Mouse (Mus musculus) cerebellum, postnatal 4 days (tissue): Measurements from ENCODE around the gene Zfp609.

Source experiments
- DNase-seq, 2 experiments: peaks; one replicate each; pipeline ENCODE4 v3.0.0; 2022; ENCODE audit warnings: low spot score in 2 of 2, mixed read lengths in 1 of 2

The Zfp609 gene

GRCm38 (mm10) chr9:65827344-65828015, at the start of gene Zfp609:
Zfp609 (minus strand) TSS chr9:65827564.
- peak; percentile 97 to 99 for DNase-seq

- DNase-seq, result no peak
Observed at GRCm38 (mm10) chr9:65859656-65860055, 32.3 kb upstream of the Zfp609 start.

GRCm38 (mm10) chr9:65850203-65850602, 22.8 kb upstream of the Zfp609 start:
- no peak for DNase-seq

- no peak for DNase-seq
Observed at GRCm38 (mm10) chr9:65848154-65848553, 20.8 kb upstream of the Zfp609 start.

- DNase-seq, result no peak
Observed at GRCm38 (mm10) chr9:65844421-65845165, 17.2 kb upstream of the Zfp609 start.

- DNase-seq, result no peak
Observed at GRCm38 (mm10) chr9:65839841-65840240, 12.5 kb upstream of the Zfp609 start.

GRCm38 (mm10) chr9:65836916-65837315, 9.6 kb upstream of the Zfp609 start:
- DNase-seq, result no peak

GRCm38 (mm10) chr9:65834628-65835354, 7.4 kb upstream of the Zfp609 start:
- no peak for DNase-seq

GRCm38 (mm10) chr9:65833640-65834039, 6.3 kb upstream of the Zfp609 start:
- no peak for DNase-seq

GRCm38 (mm10) chr9:65833230-65833629, 5.9 kb upstream of the Zfp609 start:
- no peak for DNase-seq

GRCm38 (mm10) chr9:65832041-65832440, 4.7 kb upstream of the Zfp609 start:
- no peak for DNase-seq

GRCm38 (mm10) chr9:65831164-65831563, 3.8 kb upstream of the Zfp609 start:
- DNase-seq, result no peak

- DNase-seq, result no peak
Observed at GRCm38 (mm10) chr9:65830255-65830654, 2.9 kb upstream of the Zfp609 start.

GRCm38 (mm10) chr9:65829410-65829809, 2.0 kb upstream of the Zfp609 start:
- no peak for DNase-seq

- DNase-seq, result no peak
Observed at GRCm38 (mm10) chr9:65828511-65828910, 1.1 kb upstream of the Zfp609 start.

GRCm38 (mm10) chr9:65828016-65828403, 646 bp upstream of the Zfp609 start:
- no peak for DNase-seq

GRCm38 (mm10) chr9:65826588-65827343, 598 bp downstream of the Zfp609 start:
- peak in 1 of 2 experiments; percentile 28 for DNase-seq

GRCm38 (mm10) chr9:65826226-65826587, 1.2 kb downstream of the Zfp609 start:
- no peak for DNase-seq

- DNase-seq, result no peak
Observed at GRCm38 (mm10) chr9:65823716-65824462, 3.5 kb downstream of the Zfp609 start.

GRCm38 (mm10) chr9:65822011-65822410, 5.4 kb downstream of the Zfp609 start:
- DNase-seq, result no peak

- no peak for DNase-seq
Observed at GRCm38 (mm10) chr9:65820301-65820700, 7.1 kb downstream of the Zfp609 start.
